Mouse (Mus musculus): ENCODE measurements around the gene Myl12a. TPM values are rescaled to one million over a fixed set of nuclear protein-coding genes. Genes with fewer than 3 reads are reported as not detected.

The Myl12a gene
- total RNA-seq, 1 experiment, result 460 TPM

DNA sequence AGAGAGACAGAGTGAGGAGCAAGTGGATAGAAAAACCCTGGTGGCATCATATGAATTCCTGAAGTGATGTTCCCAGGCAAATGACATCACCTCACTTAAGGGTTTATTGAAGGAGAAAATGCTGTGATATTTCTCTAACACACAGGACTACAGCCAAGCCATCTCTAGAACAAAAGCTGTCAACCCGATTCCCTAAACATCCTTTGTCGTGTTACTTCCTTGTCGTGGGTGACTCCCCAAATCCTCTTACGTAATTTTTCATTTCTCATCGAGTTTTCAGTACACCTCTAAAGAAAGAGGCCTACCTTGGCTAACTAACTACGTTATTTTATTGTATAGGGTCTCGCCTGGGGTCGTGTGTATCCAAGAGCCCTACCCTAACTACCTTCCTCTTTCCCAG lies 13.2 kb downstream of the Myl12a start:
- Histone ChIP-seq H3K27ac (ENCODE audit: insufficient read depth, low read depth, low read length, poor library complexity, severe bottlenecking) (no peak overlapping the region), H3K4me1 (ENCODE audit: control insufficient read depth in 2 of 2, insufficient read depth in 2 of 2, low read length in 2 of 2, poor library complexity in 1 of 2) (peaks cover 1 to 12% of the 10 kb centered on the region in 2 experiments; a peak in 3 of 4 replicates)
- no peak for DNase-seq (ENCODE audit: low read depth, low spot score)

DNA sequence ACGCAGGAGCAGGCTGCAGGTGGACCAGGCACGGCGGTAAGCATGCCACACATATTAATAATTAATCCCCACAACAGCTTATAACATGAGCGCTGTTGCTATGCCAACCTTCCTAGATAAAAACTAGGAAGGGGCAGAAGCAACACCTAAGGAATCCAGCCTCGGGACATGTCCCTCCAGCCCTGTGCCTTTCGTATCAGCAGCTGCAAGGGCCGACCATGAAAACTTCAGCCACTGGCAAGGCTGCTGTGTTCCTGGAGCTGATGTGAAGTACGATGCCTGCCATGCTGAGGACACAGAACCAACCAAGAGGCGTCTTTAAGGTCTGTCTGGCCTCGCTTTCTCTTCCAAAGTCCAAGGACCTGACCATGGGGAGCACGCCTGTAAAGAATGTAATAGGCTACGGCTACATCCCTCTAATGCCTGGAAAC lies 14.3 kb downstream of the Myl12a start:
- Histone ChIP-seq H3K36me3 (ENCODE audit: control insufficient read depth, insufficient read depth, low read length, poor library complexity, severe bottlenecking) (peaks cover 13% of the 10 kb centered on the region), H3K9ac (ENCODE audit: insufficient read depth, low read depth, low read length, poor library complexity, severe bottlenecking) (no peak overlapping the region; the same call in 1 of the 2 replicates), H3K9me3 (ENCODE audit: control insufficient read depth, insufficient read depth, low read depth, low read length) (no peaks in the 10 kb centered on the region), H3K27ac (ENCODE audit: insufficient read depth, low read depth, low read length, poor library complexity, severe bottlenecking) (no peak overlapping the region), H3K4me3 (ENCODE audit: insufficient read depth in 1 of 2, low read depth in 1 of 2, low read length in 2 of 2, poor library complexity in 1 of 2, severe bottlenecking in 1 of 2) (no peak overlapping the region; a peak in 1 of 4 replicates), H3K4me1 (ENCODE audit: control insufficient read depth in 2 of 2, insufficient read depth in 2 of 2, low read length in 2 of 2, poor library complexity in 1 of 2) (peaks cover 1 to 12% of the 10 kb centered on the region in 2 experiments; a peak in 3 of 4 replicates)
- TF ChIP-seq ZNF384 (IDR thresholded peaks at IDR 0.05; ENCODE audit: low read depth, low read length), result no peak
- DNase-seq (ENCODE audit: low read depth, low spot score), result no peak
- in situ Hi-C loops (cut with MboI; ENCODE audit: low sequenced_read_pairs in 2 of 2, unreplicated experiment in 2 of 2), result no loop called here

More for the DNA sequence above, 13.2 kb downstream of the Myl12a start:
- H3K9ac ChIP-seq (ENCODE audit: insufficient read depth, low read depth, low read length, poor library complexity, severe bottlenecking), result 0 out of 2 replicates have a peak overlapping the region, but pooled peaks have one; percentile 8
- H3K36me3 ChIP-seq (ENCODE audit: control insufficient read depth, insufficient read depth, low read length, poor library complexity, severe bottlenecking), result peaks cover 16% of the 10 kb centered on the region
- in situ Hi-C loops (cut with MboI; ENCODE audit: low sequenced_read_pairs in 2 of 2, unreplicated experiment in 2 of 2), result no loop called here
- peak overlapping the region; percentile 87 for H3K4me3 ChIP-seq (ENCODE audit: insufficient read depth in 1 of 2, low read depth in 1 of 2, low read length in 2 of 2, poor library complexity in 1 of 2, severe bottlenecking in 1 of 2)
- TF ChIP-seq MAFK (IDR thresholded peaks at IDR 0.05; ENCODE audit: insufficient read depth, low read depth, low read length) (no peak), HCFC1 (IDR thresholded peaks at IDR 0.05; ENCODE audit: borderline replicate concordance, insufficient read depth, low read length) (no peak), ZNF384 (IDR thresholded peaks at IDR 0.05; ENCODE audit: low read depth, low read length) (no peak), CHD2 (IDR thresholded peaks at IDR 0.05; ENCODE audit: low read depth, low read length) (no peak), ZC3H11A (IDR thresholded peaks at IDR 0.05; ENCODE audit: borderline replicate concordance, low read depth, low read length) (no peak)
- no peaks in the 10 kb centered on the region for H3K9me3 ChIP-seq (ENCODE audit: control insufficient read depth, insufficient read depth, low read depth, low read length)

DNA sequence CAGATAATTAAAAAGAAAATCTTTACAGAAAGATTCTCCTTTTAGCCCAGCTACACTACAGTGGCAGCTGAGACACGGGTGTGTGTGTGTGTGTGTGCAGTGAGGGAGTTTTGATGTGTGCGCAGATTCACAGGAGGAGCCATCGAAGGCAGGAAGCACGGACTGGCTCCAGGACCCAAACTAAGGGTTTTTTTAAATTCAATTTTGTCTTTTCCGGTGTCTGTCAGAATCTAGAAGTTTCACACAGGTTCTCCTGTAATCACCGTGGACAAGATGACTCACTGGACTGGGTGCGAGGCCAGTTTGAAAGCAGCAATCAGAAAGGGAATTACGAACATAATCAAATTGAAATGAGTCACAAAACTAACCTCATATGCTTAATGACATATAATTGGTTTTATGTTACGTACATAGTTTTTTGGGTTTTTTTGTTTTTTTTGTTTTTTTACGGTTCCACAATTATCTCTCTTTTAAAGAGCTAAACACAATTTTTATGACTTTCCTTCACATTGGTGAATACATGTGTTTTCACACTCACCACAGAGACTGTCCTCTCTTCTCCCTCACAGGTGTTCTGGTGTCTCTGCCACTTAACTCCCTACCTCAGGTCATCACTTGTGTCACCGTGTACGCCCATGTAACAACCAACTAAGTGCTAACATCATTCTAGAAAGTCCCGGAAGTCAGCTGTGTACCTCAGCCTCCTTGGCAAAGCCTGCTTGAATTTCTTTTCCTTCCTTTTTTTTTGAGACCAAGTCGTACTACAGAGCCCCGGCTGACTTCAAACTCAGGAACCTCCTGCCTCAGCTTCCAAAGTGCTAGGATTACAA lies 15.6 kb downstream of the Myl12a start:
- no peak for DNase-seq (ENCODE audit: low read depth, low spot score)
- Histone ChIP-seq H3K36me3 (ENCODE audit: control insufficient read depth, insufficient read depth, low read length, poor library complexity, severe bottlenecking) (peaks cover 19% of the 10 kb centered on the region), H3K9me3 (ENCODE audit: control insufficient read depth, insufficient read depth, low read depth, low read length) (no peaks in the 10 kb centered on the region), H3K9ac (ENCODE audit: insufficient read depth, low read depth, low read length, poor library complexity, severe bottlenecking) (no peak overlapping the region), H3K27ac (ENCODE audit: insufficient read depth, low read depth, low read length, poor library complexity, severe bottlenecking) (no peak overlapping the region), H3K4me1 (ENCODE audit: control insufficient read depth in 2 of 2, insufficient read depth in 2 of 2, low read length in 2 of 2, poor library complexity in 1 of 2) (peaks cover 1 to 12% of the 10 kb centered on the region in 2 experiments; a peak in 3 of 4 replicates), H3K4me3 (ENCODE audit: insufficient read depth in 1 of 2, low read depth in 1 of 2, low read length in 2 of 2, poor library complexity in 1 of 2, severe bottlenecking in 1 of 2) (no peak overlapping the region)
- in situ Hi-C loops (cut with MboI; ENCODE audit: low sequenced_read_pairs in 2 of 2, unreplicated experiment in 2 of 2), result no loop called here
- no peak for TF ChIP-seq ZNF384 (IDR thresholded peaks at IDR 0.05; ENCODE audit: low read depth, low read length)
- no peak for TF ChIP-seq CHD2 (IDR thresholded peaks at IDR 0.05; ENCODE audit: low read depth, low read length)
- TF ChIP-seq HCFC1 (IDR thresholded peaks at IDR 0.05; ENCODE audit: borderline replicate concordance, insufficient read depth, low read length), result no peak
- TF ChIP-seq MAFK (IDR thresholded peaks at IDR 0.05; ENCODE audit: insufficient read depth, low read depth, low read length), result no peak
- TF ChIP-seq ZC3H11A (IDR thresholded peaks at IDR 0.05; ENCODE audit: borderline replicate concordance, low read depth, low read length), result no peak

DNA sequence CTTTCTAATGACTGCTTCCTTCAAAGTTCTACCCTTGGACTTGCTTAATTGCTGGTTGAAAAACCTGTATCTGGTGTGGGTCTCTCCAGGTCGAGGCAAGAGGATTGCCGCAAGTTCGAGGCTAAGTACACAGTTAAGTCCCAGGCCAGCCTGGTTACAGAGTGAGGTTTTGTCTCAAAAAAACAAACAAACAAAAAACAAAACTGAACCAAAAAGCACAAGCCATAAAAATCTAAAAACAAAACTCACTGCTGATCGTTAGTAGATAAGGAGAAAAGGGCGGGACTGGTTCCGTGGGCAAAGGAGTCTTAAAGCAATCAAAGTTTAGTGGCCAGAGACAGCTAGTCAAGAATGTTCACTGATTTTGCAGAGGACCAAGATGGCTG lies 16.3 kb downstream of the Myl12a start:
- DNase-seq (ENCODE audit: low read depth, low spot score), result no peak
- Histone ChIP-seq H3K9ac (ENCODE audit: insufficient read depth, low read depth, low read length, poor library complexity, severe bottlenecking) (no peak overlapping the region), H3K4me1 (ENCODE audit: control insufficient read depth in 2 of 2, insufficient read depth in 2 of 2, low read length in 2 of 2, poor library complexity in 1 of 2) (peaks cover 1 to 12% of the 10 kb centered on the region in 2 experiments; a peak in 3 of 4 replicates), H3K4me3 (ENCODE audit: insufficient read depth in 1 of 2, low read depth in 1 of 2, low read length in 2 of 2, poor library complexity in 1 of 2, severe bottlenecking in 1 of 2) (no peak overlapping the region), H3K27ac (ENCODE audit: insufficient read depth, low read depth, low read length, poor library complexity, severe bottlenecking) (no peak overlapping the region), H3K9me3 (ENCODE audit: control insufficient read depth, insufficient read depth, low read depth, low read length) (no peaks in the 10 kb centered on the region), H3K36me3 (ENCODE audit: control insufficient read depth, insufficient read depth, low read length, poor library complexity, severe bottlenecking) (peaks cover 25% of the 10 kb centered on the region)
- in situ Hi-C loops (cut with MboI; ENCODE audit: low sequenced_read_pairs in 2 of 2, unreplicated experiment in 2 of 2), result no loop called here
- no peak for TF ChIP-seq MAFK (IDR thresholded peaks at IDR 0.05; ENCODE audit: insufficient read depth, low read depth, low read length)
- no peak for TF ChIP-seq ZNF384 (IDR thresholded peaks at IDR 0.05; ENCODE audit: low read depth, low read length)
- TF ChIP-seq CHD2 (IDR thresholded peaks at IDR 0.05; ENCODE audit: low read depth, low read length), result no peak
- no peak for TF ChIP-seq ZC3H11A (IDR thresholded peaks at IDR 0.05; ENCODE audit: borderline replicate concordance, low read depth, low read length)
- no peak for TF ChIP-seq HCFC1 (IDR thresholded peaks at IDR 0.05; ENCODE audit: borderline replicate concordance, insufficient read depth, low read length)

All from ES-E14 (cell line).